32 mouse cellular contexts compared by ENCODE assay signal in genomic region chr6:41744664-41745392, GRCm38 (mm10). TPM values are rescaled to one million over a fixed set of nuclear protein-coding genes. Genes with fewer than 3 reads are reported as not detected.
"Had no signal": no experiment of that assay in that cellular context is flagged by ENCODE, and none has a peak within 500 bp of the region (broad histone marks: within the 10 kb centered on the region; RNA-seq: fewer than 3 reads in every experiment).

No protein-coding gene starts in this region.

- H3K9me3 ChIP-seq: embryonic facial prominence, embryonic 10.5 days; embryonic facial prominence, embryonic 12.5 days; embryonic facial prominence, embryonic 13.5 days; embryonic facial prominence, embryonic 15.5 days; forebrain, embryonic 10.5 days; forebrain, embryonic 12.5 days; forebrain, embryonic 13.5 days; forebrain, embryonic 15.5 days had no signal

- H3K27me3 ChIP-seq: embryonic facial prominence, embryonic 12.5 days; embryonic facial prominence, embryonic 13.5 days; embryonic facial prominence, embryonic 15.5 days; forebrain, embryonic 12.5 days; forebrain, embryonic 13.5 days; forebrain, embryonic 15.5 days had no signal

- ATAC-seq: forebrain, embryonic 13.5 days; forebrain, embryonic 14.5 days; forebrain, embryonic 15.5 days; forebrain, embryonic 16.5 days; forebrain, postnatal 0 days had no signal

- DNase-seq: cerebellum, adult 2 months; cerebellum, adult 8-10 months; cerebellum, adult 9-10 months; cerebellum, adult 9-11 months; cerebellum, postnatal 14 days; cerebellum, postnatal 25 days; cerebellum, postnatal 36 days; embryo, embryonic 11 days; forebrain, postnatal 0 days; gastrocnemius, adult 2 months; gastrocnemius, postnatal 10 days; gastrocnemius, postnatal 14 days; gastrocnemius, postnatal 25 days; gastrocnemius, postnatal 36 days; heart, adult 11 months; heart, adult 18-20 months; heart, adult 2 months had no signal

- H3K9ac ChIP-seq: embryonic facial prominence, embryonic 12.5 days; embryonic facial prominence, embryonic 13.5 days; embryonic facial prominence, embryonic 15.5 days; forebrain, embryonic 12.5 days; forebrain, embryonic 13.5 days; forebrain, embryonic 15.5 days; forebrain, postnatal 0 days had no signal

- H3K4me3 ChIP-seq: embryonic facial prominence, embryonic 10.5 days; embryonic facial prominence, embryonic 12.5 days; embryonic facial prominence, embryonic 13.5 days; embryonic facial prominence, embryonic 15.5 days; erythroblast, embryonic 14.5 days; forebrain, embryonic 10.5 days; forebrain, embryonic 12.5 days; forebrain, embryonic 13.5 days; forebrain, embryonic 15.5 days; gastrocnemius, adult 2 months; heart, adult 2 months had no signal

- H3K36me3 ChIP-seq: embryonic facial prominence, embryonic 10.5 days; embryonic facial prominence, embryonic 12.5 days; embryonic facial prominence, embryonic 13.5 days; embryonic facial prominence, embryonic 15.5 days; forebrain, embryonic 10.5 days; forebrain, embryonic 12.5 days; forebrain, embryonic 15.5 days had no signal

- H3K4me2 ChIP-seq: embryonic facial prominence, embryonic 12.5 days; embryonic facial prominence, embryonic 13.5 days; embryonic facial prominence, embryonic 15.5 days; forebrain, embryonic 12.5 days; forebrain, embryonic 13.5 days; forebrain, embryonic 15.5 days had no signal

- H3K4me1 ChIP-seq: embryonic facial prominence, embryonic 10.5 days; embryonic facial prominence, embryonic 12.5 days; embryonic facial prominence, embryonic 13.5 days; embryonic facial prominence, embryonic 15.5 days; forebrain, embryonic 10.5 days; forebrain, embryonic 12.5 days; forebrain, embryonic 13.5 days; forebrain, embryonic 15.5 days had no signal

- H3K27ac ChIP-seq: embryonic facial prominence, embryonic 10.5 days; embryonic facial prominence, embryonic 12.5 days; embryonic facial prominence, embryonic 13.5 days; embryonic facial prominence, embryonic 15.5 days; forebrain, embryonic 10.5 days; forebrain, embryonic 12.5 days; forebrain, embryonic 13.5 days; forebrain, embryonic 15.5 days; gastrocnemius, adult 2 months; heart, adult 2 months had no signal

RNA-seq across cellular contexts. Expression of gene Olfr459, which starts 30.1 kb away (rescaled TPM):
- polyA plus RNA-seq: cerebellum, adult 2 months; cortical plate, adult 2 months; embryonic facial prominence, embryonic 10.5 days; embryonic facial prominence, embryonic 11.5 days; embryonic facial prominence, embryonic 13.5 days; embryonic facial prominence, embryonic 15.5 days; erythroblast, embryonic 14.5 days; forebrain, embryonic 10.5 days; forebrain, embryonic 11.5 days; forebrain, embryonic 12.5 days; forebrain, embryonic 13.5 days; forebrain, embryonic 14.5 days; forebrain, embryonic 15.5 days; forebrain, embryonic 16.5 days; forebrain, postnatal 0 days; frontal cortex, adult 2 months; heart, adult 2 months had no signal

RNA-seq across cellular contexts. Expression of gene Kel, which starts 40.7 kb away (rescaled TPM):
- polyA plus RNA-seq: cerebellum, adult 2 months; cortical plate, adult 2 months; forebrain, postnatal 0 days had no signal
